Mouse (Mus musculus) heart, postnatal 0 days (tissue): Measurements from ENCODE around the gene Fat1. TPM values are rescaled to one million over a fixed set of nuclear protein-coding genes. Genes with fewer than 3 reads are reported as not detected.
A peak's percentile ranks its signal among the peaks of the same experiment; 100 is the strongest.

ENCODE experiments used
- ATAC-seq: fragments of 200-750 bp; cut with Nextera tagmentation; 2 replicates; pipeline ENCODE4 v1.8.0; 2017; ENCODE audit warnings: low read depth, moderate number of reproducible peaks, moderate library complexity; ENCODE audit not compliant: insufficient read depth
- DNase-seq: peaks from one replicate; pipeline ENCODE4 v3.0.0-alpha.2; 2016; ENCODE audit warnings: low spot score
- H3K27ac ChIP-seq: fragments of 300-500 bp; sonication (generic); 2 replicates; pipeline ENCODE4 v1.5.1; 2014; ENCODE audit warnings: low read depth, mild to moderate bottlenecking
- H3K27me3 ChIP-seq: fragments of 300-500 bp; sonication (generic); 2 replicates; pipeline ENCODE4 v1.6.1; 2014; ENCODE audit warnings: low read length, mixed read lengths; ENCODE audit not compliant: control insufficient read depth, insufficient read depth
- H3K36me3 ChIP-seq: fragments of 300-500 bp; sonication (generic); replicated peaks from 2 replicates; pipeline ENCODE4 v1.6.1; 2014; ENCODE audit warnings: low read length, mixed read lengths; ENCODE audit not compliant: control insufficient read depth, insufficient read depth
- H3K4me1 ChIP-seq: fragments of 300-500 bp; sonication (generic); 2 replicates; pipeline ENCODE4 v1.6.1; 2014; ENCODE audit warnings: antibody characterized with exemption; ENCODE audit not compliant: control insufficient read depth, insufficient read depth
- H3K4me2 ChIP-seq: fragments of 300-500 bp; sonication (generic); 2 replicates; pipeline ENCODE4 v1.6.1; 2014; ENCODE audit warnings: low read depth, mild to moderate bottlenecking, low read length, moderate library complexity
- H3K4me3 ChIP-seq: fragments of 300-500 bp; sonication (generic); 2 replicates; pipeline ENCODE4 v1.5.1; 2014; ENCODE audit warnings: low read depth, low read length
- H3K9ac ChIP-seq: fragments of 300-500 bp; sonication (generic); replicated peaks from 2 replicates; pipeline ENCODE4 v1.6.1; 2014; ENCODE audit warnings: low read depth, low read length, mixed read lengths
- H3K9me3 ChIP-seq: fragments of 300-500 bp; sonication (generic); replicated peaks from 2 replicates; pipeline ENCODE4 v1.6.1; 2016; ENCODE audit warnings: low read length; ENCODE audit not compliant: control insufficient read depth
- CTCF ChIP-seq: IDR thresholded peaks from 2 replicates; pipeline ENCODE4 v1.5.1; 2016; ENCODE audit warnings: antibody characterized with exemption, control low read depth, low read depth
- EP300 ChIP-seq: IDR thresholded peaks from 2 replicates; pipeline ENCODE4 v1.6.1; 2016; ENCODE audit warnings: antibody characterized with exemption, low read depth
- WGBS: fragments of 180-500 bp; shearing (Covaris S2); extraction: QIAGEN DNeasy Blood & Tissue Kit; methylation state at CpG from one replicate; pipeline ENCODE4 v1.1.7; 2014; 5-methylcytosine and 5-hydroxymethylcytosine counted together
- polyA plus RNA-seq: library from polyadenylated mRNA; unstranded; fragments of >200 nt; fragmentation: Nextera tagmentation; extraction: Ambion mirVana; gene quantifications from 2 replicates; pipeline ENCODE4 v1.2.1, GENCODE M21; 2015
- total RNA-seq: library from RNA; depleted of rRNA; stranded (reverse); fragments of >200 nt; gene quantifications from 2 replicates; pipeline ENCODE4 v1.2.3, GENCODE M21; 2014; ENCODE audit warnings: low replicate concordance

Fat1 gene
- total and polyA plus RNA-seq, 2 experiments from 2014 or later: 5.1 to 42.8 TPM

DNA sequence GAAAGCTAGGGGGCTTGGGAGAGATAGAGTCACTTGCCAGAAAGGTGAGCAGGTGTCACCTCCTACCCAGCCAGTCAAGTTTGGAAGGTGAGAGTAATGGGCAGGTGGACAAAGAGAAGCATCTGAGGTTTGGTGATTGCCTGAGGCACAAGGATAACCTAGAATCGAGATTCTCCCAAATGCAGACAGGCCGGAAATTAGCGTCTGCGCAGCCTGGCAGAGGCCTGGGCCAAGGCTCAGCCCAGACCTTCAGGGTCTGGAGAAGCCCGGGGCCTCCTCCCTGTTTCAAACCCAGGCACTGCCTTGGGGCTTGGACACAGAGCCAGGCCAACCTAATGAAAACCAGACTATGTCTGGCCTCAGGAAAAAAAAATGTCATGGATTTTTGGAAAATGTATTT lies 85.9 kb downstream of the Fat1 start:
- Histone ChIP-seq H3K4me1 (peaks cover 4% of the 10 kb centered on the region; the same call in 1 of the 2 replicates), H3K36me3 (peaks cover 46% of the 10 kb centered on the region), H3K27me3 (no peaks in the 10 kb centered on the region), H3K9me3 (no peaks in the 10 kb centered on the region), H3K4me2 (no peak overlapping the region), H3K9ac (no peak overlapping the region), H3K27ac (no peak overlapping the region), H3K4me3 (no peak overlapping the region)
- 81% methylated on average over 5 of the region's 5 CpGs for WGBS
- no peak for TF ChIP-seq EP300
- no peak for DNase-seq
- ATAC-seq: no peak

DNA sequence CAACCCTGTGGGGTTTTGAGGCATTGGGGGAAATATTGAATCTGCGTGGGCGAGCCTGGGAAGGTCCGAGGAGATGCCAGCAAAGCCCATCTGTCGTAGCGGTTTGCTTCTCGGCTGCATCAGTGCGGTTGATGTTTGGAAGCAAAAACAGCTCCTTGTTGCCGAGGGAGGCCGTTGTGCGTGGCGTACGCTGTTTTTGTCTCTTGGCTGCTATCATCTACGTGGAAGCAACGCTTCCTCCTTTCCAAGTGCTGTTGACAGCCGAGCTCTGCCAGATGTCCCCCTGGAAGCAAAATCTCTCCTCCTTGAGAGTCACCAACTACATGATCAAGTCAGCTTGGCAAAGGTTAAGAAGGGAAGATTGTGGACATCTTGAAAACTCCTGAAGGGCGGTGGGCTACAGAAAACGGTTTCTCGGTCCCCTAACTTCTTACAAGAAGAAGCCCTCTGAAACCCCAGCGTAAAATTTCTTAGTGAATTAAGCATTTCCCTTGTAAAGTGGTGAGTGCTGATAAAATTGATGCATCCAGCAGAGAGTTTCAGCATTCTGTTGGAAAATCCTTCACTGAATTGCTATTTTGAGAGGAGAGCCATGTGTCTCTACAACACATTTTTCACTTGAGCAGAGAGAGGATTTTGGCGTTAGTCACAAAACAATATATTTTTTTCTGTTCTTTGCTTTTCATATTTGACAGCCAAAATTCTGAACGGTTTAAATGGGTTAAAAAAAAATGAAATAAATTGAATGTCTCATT lies 86.8 kb downstream of the Fat1 start:
- ATAC-seq (no peak), DNase-seq (no peak)
- 0 out of 2 replicates have a peak overlapping the region, but pooled peaks have one; percentile 16 for H3K4me2 ChIP-seq
- H3K9ac ChIP-seq: no peak overlapping the region
- H3K27ac ChIP-seq: peak overlapping the region; percentile 16; the same call in 1 of the 2 replicates
- no peaks in the 10 kb centered on the region for H3K9me3 ChIP-seq
- 55% methylated on average over 21 of the region's 21 CpGs for WGBS
- no peak for TF ChIP-seq EP300
- TF ChIP-seq CTCF: no peak
- no peaks in the 10 kb centered on the region for H3K27me3 ChIP-seq
- H3K36me3 ChIP-seq: peaks cover 51% of the 10 kb centered on the region
- peaks cover 4% of the 10 kb centered on the region; the same call in 1 of the 2 replicates for H3K4me1 ChIP-seq
- no peak overlapping the region for H3K4me3 ChIP-seq

DNA sequence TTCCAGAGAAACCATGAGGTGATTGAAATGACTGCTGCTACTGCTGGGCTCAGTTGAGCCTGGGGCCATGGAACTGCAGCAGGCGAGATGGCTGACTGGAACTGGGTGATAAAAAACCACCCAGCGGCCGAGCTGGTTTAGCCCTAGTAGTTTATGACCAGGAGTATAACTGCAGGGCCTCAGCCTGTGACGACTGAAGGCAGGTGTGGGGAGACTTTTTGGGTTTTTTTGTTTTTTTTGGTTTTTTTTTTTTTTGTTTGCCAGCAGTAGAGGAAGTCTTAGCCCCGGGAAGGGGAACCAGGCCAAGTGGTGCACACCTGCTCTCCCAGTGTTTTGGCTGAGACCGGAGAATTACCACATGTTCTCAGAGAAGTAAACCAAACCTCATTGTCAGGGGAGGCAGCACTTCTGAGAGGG lies 92.8 kb downstream of the Fat1 start:
- Histone ChIP-seq H3K36me3 (peaks cover 86% of the 10 kb centered on the region), H3K27ac (no peak overlapping the region), H3K9me3 (no peaks in the 10 kb centered on the region), H3K27me3 (no peaks in the 10 kb centered on the region), H3K4me2 (no peak overlapping the region), H3K4me1 (no peaks in the 10 kb centered on the region), H3K4me3 (no peak overlapping the region), H3K9ac (no peak overlapping the region)
- DNase-seq (no peak), ATAC-seq (no peak)
- 72% methylated on average over 6 of the region's 6 CpGs for WGBS
- TF ChIP-seq EP300: no peak
- no peak for TF ChIP-seq CTCF

DNA sequence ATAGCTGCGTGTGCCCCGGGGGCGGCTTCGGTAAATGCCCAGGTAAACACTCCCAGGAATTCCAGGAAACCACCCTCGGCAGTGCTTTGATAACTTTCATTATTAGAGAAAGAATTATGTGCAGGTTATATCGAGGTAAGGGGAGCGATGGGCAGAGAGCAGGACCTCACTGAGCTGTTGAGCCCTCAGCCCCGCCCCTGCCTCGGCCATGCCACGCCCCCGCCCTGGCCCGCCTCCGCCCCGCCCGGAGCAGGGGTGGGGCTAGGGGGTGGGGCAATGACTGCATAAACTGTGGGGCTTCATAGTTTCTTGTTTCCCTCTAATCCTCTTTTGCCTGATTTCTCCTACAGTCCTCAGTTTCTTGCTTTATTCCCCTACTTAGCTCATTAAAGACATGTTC lies 103.1 kb downstream of the Fat1 start:
- TF ChIP-seq EP300 (no peak), CTCF (no peak)
- Histone ChIP-seq H3K36me3 (peaks cover 94% of the 10 kb centered on the region), H3K27ac (no peak overlapping the region), H3K27me3 (no peaks in the 10 kb centered on the region), H3K4me2 (no peak overlapping the region), H3K4me1 (no peaks in the 10 kb centered on the region), H3K4me3 (no peak overlapping the region), H3K9ac (no peak overlapping the region), H3K9me3 (no peaks in the 10 kb centered on the region)
- ATAC-seq: no peak
- WGBS: 81% methylated on average over 14 of the region's 15 CpGs
- no peak for DNase-seq

DNA sequence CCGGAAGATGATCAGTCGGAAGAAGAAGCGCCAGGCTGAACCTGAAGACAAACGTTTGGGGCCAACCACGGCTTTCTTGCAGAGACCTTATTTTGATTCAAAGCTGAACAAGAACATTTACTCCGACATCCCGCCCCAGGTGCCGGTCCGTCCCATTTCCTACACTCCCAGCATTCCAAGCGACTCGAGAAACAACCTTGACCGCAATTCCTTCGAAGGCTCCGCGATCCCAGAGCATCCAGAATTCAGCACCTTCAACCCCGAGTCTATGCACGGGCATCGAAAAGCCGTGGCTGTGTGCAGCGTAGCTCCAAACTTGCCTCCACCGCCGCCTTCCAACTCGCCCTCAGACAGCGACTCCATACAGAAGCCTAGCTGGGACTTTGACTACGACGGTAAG lies 108.9 kb downstream of the Fat1 start:
- H3K36me3 ChIP-seq: peaks cover 75% of the 10 kb centered on the region
- WGBS: 92% methylated on average over 26 of the region's 26 CpGs
- no peak for ATAC-seq

DNA sequence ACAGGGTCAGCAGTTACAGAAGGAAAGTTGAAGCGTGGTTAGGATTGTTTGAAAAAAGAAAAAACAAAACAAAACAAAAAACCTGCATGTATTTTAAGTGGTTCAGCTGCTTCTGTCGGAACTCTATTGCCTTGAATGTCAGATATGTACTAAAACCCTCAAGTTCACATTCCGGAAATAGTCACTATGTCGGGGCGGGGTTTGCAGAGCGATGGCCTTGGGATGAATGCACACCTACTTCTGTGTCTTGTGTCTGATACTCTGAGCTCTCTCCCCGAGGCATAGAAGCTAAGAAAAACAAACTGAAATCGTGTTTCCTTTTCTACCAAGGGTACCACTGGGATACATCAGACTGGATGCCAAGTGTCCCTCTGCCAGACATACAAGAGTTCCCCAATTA lies 115.2 kb downstream of the Fat1 start:
- no peak overlapping the region for H3K9ac ChIP-seq
- DNase-seq (no peak), ATAC-seq (no peak)
- no peaks in the 10 kb centered on the region for H3K4me1 ChIP-seq
- no peak overlapping the region for H3K4me3 ChIP-seq
- WGBS: 67% methylated on average over 8 of the region's 8 CpGs
- H3K36me3 ChIP-seq: peaks cover 57% of the 10 kb centered on the region
- H3K9me3 ChIP-seq: no peaks in the 10 kb centered on the region
- TF ChIP-seq EP300: no peak
- TF ChIP-seq CTCF: no peak
- H3K4me2 ChIP-seq: no peak overlapping the region
- H3K27me3 ChIP-seq: no peaks in the 10 kb centered on the region
- no peak overlapping the region for H3K27ac ChIP-seq

More for the DNA sequence above, 108.9 kb downstream of the Fat1 start:
- no peaks in the 10 kb centered on the region for H3K27me3 ChIP-seq
- no peak for TF ChIP-seq CTCF
- no peak for TF ChIP-seq EP300
- H3K9ac ChIP-seq: no peak overlapping the region
- H3K4me2 ChIP-seq: no peak overlapping the region
- no peaks in the 10 kb centered on the region for H3K9me3 ChIP-seq
- no peak overlapping the region for H3K4me3 ChIP-seq
- H3K27ac ChIP-seq: no peak overlapping the region
- H3K4me1 ChIP-seq: no peaks in the 10 kb centered on the region
- DNase-seq: no peak
